Mouse (Mus musculus) granulocyte monocyte progenitor cell, adult 5-6 weeks (primary cell): ENCODE results near the gene Cuedc1. TPM values are rescaled to one million over a fixed set of nuclear protein-coding genes. Genes with fewer than 3 reads are reported as not detected.
A peak's percentile ranks its signal among the peaks of the same experiment; 100 is the strongest.
"Not testable (repeated sequence)": the region's sequence is repeated elsewhere in the genome, so short reads cannot be mapped to it uniquely, and the experiment has no call there.

ENCODE experiments used
- ATAC-seq: replicated peaks from 2 replicates; pipeline ENCODE4 v1.8.0; 2016; ENCODE audit warnings: mild to moderate bottlenecking, moderate TSS enrichment, inconsistent platforms; ENCODE audit not compliant: poor library complexity, severe bottlenecking
- total RNA-seq, 2 experiments: library from RNA; stranded (forward) in 1 of 2; stranded (reverse) in 1 of 2; fragments of 200-712, 200-1000 nt in 1 of 2; fragments of >200 nt in 1 of 2; fragmentation: Nextera tagmentation in 1 of 2; gene quantifications; 2 replicates each; pipeline ENCODE4 v1.2.3; 2014 to 2017

Cuedc1 gene
- total RNA-seq, 2 experiments from 2014 or later: 1.1 to 1.5 TPM

DNA sequence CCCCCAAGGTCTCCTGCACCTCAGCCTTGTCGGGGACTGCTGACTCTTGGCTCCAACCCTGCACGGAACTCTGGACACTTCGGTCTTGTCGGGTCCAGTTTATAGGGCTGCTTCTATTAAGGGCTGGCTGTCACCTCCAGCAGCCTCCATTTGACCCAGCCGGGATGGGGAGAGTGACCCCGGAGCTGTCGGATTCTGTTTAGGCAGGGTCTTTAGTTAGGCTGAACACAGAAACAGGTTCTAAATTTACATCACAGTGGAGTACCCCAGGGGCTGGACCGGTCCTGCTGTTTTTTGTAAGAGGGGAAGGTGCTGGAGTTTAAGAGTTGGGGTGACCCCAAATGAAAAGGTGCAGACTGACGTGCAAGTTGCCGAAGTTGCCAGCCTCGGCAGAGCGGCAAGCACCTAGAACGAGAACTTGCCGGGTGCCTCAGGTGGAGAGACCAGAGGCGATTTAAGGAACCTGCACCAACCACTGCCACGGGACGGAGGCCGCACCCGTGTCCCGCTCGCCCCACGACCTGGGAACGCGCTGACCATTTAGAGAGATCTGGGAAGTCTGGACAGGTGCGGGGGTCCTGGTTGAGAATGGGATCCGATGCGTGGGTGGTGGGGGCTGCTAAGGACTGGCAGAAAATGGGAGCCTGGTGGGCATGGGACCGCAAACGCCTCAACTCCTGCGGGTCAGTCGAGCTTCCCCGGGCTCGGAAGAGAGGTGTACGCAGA is 95.4 kb downstream of the Cuedc1 start:
- ATAC-seq: no peak

DNA sequence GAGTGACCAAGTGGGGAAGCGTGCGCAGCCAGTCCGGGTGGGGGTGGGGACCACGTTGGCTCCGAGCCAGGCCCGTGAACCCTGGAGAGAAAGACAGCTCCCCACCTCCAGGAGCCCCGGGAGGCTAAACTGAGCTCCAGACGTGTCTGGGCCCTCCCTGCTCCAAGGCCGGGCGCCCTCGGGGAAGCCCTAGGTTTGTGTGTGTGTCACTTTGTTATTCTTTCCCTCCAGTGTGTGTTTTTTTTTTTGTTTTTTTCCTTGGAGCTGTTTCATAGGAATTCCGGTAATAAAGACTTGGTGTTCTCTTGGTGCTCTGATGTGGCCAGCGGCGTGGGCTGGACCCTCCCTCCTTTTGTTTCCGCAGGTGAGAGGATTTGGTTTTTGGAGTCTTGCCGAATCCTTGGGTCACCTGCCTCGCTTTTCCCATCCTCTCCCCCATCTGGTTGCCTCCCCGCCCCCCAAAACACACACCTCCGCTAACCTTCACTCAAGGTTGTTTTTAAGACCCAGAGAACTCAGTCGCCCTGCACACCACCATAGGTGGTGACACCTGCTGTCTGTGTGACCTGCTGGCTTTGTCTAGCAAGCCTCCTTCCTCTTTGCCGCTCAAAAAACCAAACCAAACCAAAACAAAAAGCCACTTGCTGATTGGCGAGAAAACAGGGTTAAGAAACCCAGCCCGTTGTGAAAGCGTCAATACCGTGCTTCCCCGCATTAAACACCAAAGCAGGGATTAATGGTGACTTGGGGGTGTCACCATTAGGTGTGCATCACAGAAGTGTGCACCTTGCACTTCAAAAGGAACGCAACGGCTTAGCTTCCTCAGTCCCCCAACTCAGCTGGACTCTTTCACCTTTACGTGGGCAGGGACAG is 96.2 kb downstream of the Cuedc1 start:
- ATAC-seq: peak; percentile 45

DNA sequence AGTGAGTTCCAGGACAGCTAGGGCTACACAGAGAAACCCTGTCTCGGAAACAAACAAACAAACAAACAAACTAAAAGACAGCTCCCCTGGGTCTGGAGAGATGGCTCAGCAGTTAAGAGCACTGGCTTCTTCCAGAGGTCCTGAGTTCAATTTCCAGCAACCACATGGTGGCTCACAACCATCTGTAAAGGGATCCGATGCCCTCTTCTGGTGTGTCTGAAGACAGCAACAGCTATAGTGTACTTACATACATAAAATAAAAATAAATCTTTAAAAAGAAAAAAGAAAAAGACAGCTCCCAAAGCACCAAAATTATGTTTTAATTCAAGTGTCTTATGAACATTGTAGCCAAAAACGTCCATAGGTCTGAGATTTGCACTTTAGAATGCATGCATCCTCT is 97.8 kb downstream of the Cuedc1 start:
- not testable (repeated sequence) for ATAC-seq

DNA sequence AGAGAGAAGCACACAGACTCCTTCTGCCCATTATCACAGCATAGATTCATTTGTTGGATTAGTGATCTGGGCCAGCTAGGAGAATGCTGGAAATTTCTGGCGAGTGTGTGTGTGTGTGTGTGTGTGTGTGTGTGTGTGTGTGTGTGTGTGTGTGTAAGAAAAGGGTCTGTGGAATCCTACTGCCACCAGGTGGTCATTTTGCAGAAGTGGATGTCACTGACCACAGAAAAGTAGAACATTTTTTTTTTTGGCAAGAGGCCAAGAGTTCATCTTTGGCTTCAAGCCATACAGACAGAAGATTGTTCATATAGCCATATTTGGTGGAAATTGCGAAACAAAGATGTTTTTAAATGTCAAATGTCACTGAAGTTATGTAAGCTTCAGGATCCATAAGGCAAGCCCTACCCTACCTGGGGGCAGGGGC is 99.3 kb downstream of the Cuedc1 start:
- ATAC-seq: peak; percentile 62

DNA sequence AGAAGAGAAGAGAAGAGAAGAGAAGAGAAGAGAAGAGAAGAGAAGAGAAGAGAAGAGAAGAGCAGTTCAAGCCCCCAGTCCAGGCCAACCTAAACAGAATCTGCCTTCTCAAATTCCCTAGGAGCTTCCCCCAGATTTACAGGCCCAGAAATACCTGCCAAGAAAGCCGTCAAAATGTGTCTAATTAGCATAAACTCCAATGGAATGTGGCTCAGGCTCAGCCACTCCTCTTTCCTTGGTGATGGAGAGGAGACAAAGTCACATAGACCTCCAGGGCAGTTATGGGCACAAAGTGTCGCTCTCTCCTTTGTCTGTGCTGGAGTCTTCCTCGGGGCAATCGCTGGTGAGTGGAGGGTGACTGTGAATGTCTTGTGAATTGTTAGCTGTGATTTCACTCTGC is 100.4 kb downstream of the Cuedc1 start:
- ATAC-seq: no peak

DNA sequence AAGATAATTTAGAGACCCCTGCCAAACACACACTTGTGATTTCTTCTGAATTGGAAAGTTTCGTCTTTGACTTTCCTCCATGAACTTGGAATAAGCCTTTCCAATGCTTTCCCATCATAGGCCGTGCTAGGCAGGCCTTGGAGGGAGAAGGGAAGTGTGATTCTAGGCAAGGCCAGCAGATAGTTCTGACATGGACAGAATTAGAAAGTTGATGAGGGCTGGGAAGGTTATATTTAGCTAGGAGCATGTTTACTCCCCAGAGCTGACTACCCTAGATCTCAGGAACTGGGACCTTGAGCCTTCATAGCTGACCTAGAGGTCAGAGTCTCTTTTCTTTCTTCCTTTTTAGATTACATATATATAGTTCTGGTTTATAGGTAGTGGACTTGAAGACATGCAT is 103.3 kb downstream of the Cuedc1 start:
- ATAC-seq: no peak

DNA sequence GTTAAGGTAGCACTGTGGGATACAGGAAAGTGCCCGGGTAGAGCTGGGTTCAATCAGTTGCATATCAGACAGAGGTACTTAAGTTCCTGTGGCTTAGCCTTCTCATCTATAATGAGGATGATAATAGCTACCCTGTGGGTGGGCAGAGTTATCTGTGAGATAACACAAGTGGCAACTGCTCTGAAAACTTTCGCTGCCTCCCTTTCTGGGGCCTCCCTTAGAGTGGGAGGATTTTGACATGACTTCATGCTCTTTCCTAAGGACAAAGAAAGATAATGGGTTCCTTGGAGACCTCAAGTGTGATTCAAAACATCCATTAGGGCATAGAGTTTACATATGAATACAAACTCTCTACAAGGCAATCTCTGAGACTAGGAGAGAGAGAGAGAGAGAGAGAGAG is 104.2 kb downstream of the Cuedc1 start:
- no peak for ATAC-seq

DNA sequence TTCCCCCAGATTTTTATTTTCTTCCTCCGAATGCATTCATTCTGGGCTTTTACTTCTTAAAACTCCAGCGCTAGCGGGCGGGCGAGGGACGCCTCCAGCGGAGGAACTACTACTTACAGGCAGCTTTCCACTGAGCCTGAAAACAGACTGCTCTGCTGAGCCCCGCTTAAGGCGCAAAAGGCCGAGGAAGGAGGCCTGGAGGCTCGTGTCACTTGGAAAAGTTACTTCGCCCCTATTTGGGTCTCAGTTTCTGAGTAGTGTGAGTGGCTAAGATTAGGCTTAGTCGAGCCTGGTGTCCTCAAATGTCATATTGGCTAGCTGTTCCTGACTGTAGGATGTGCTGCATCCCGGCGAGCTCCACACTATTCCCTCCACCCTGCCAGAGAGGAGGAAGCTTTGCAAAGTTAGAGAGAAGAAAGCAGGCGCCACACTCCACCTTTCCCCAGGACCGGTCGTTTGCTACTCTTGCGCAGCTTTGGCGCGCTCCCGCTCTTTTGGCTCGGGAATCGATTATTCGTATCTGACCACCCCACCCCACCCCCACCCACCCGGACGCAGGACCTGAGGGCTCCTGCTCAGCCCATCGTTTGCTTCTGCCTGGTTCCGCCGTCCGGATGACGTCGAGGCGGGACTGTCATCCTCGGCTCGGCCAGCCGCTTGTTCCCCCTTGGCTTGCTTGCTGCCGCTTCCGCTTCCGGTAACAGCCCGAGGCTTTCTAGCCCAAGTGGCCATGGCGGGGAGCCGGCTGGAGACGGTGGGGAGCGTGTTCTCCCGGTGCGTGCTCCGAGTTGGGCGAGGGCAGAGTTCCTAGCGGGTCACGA is 106.1 kb downstream of the Cuedc1 start, which contains the start of gene Mrps23:
TSS of gene Mrps23 (plus strand) at position 677 of the 821 bp plus-strand sequence.
- peak; percentile 96 for ATAC-seq

DNA sequence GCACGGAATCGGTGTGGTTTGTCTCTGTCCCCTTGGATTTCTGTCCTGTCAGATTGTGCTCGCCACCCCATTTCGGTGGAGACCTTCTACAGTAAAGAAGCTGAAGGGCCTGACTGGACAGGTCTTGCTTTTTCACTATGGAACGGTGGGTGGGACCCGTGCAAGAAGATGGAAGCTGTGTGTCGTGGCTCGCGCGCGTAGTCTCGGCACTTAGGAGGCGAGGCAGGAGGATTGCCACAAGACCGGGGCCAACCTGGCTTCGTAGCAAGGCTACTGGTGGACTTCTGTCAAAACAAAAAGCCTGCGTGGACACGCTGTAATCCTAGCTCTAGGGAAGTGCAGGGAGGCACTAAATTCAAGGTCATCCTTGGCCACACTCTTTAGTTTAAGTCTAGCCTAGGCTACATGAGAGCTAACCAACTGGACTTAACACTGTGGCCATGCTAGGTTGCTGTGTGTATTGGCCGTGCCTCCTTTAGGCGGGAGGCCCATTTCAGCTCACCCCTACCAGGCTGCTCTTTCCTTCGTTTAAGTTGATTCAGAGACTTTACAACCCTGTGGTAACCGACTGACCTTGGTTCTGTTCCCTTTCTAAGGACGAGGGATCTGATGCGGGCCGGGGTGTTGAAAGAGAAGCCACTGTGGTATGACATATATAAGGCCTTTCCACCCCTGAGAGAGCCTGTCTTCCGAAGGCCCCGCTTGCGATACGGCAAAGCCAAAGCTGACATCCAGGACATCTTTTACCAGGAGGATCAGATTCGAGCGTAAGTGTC is 106.9 kb downstream of the Cuedc1 start:
- ATAC-seq: peak; percentile 33

DNA sequence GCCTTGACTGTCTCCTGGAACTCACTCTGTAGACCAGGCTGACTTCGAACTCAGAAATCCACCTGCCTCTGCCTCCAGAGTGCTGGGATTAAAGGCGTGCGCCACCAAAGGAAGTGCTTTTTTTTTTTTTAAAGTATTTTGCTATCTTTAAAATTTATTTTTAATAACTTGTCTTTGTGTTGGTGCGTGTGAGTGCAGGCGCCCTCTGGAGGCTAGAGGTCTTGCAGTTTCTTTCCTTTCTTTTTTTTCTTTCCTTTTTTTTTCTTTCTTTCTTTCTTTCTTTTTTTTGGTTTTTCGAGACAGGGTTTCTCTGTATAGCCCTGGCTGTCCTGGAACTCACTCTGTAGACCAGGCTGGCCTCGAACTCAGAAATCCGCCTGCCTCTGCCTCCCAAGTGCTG is 108.7 kb downstream of the Cuedc1 start:
- not testable (repeated sequence) for ATAC-seq

DNA sequence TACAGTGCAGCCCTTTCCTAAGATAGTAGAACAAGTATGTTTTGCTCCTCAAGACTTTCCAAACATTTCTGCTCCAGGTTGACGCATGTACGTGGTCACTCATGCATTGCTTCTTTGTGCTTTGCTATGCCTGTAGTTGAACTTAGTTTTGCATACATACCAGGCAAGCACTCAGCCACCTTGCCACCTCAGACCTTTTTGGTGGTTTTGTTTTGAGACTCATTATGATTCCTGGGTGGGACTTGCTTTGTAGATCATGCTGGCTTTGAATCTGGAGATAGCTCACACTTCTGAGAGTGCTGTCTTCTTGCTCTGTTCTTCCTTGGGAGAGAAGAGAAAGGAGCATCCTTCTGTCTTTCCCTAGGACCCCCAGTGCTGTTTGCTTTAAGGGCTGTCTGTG is 109.8 kb downstream of the Cuedc1 start:
- no peak for ATAC-seq

DNA sequence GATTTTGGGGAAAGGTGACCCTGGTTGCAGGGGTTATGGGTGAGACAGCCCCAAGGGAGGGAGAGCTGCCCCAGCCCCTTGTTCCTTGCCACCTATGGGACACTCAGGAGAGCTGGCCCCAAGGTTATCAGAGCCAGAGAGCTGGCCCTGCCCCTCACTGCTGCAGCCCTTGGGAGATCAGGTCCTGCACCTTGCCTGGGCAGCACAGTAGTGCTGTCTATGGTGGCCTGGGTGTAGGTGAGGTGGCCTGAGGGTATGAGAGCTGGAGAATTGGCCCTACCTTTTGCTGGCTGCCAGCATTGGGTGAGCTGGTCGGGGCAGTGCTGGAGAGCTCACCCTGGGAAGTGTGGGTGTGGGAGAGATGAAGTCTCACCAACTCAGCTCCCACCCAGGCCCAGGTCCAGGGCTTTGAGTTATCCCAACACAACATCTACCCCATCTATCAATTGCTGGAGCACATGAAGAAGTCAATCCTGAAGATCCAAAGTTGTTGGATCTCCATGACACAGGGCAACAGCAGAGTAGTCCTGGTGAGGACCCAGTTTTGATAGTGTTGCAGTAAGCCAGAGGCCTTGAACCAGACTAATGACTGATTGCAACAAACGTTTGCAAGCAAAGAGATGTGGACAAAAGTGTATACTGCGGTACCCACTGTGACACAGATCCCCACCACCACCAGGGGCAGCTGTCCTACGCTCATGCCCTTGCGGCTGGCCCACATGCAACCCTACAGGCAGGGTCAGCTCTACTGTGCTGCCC is 114.1 kb downstream of the Cuedc1 start:
- ATAC-seq: no peak

DNA sequence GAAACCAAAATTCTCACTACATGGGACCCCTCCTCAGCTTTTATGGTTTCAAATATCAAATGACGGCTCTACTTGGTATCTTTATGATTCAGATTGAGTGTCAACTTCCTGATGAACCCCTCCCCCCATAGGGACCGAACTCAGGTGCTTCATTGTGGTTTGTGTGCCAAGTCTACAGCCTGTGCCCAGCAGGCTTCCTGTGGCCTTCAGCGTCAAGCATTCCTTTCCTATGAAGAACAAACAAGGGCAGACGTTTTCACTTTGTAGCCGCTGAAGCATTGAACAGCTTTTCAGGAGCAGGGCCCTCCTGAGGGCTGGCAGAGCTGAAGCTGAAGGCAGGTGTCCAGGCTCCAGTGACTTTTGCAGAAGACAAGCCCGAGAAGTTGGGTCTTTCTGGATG is 115.9 kb downstream of the Cuedc1 start:
- ATAC-seq: no peak

DNA sequence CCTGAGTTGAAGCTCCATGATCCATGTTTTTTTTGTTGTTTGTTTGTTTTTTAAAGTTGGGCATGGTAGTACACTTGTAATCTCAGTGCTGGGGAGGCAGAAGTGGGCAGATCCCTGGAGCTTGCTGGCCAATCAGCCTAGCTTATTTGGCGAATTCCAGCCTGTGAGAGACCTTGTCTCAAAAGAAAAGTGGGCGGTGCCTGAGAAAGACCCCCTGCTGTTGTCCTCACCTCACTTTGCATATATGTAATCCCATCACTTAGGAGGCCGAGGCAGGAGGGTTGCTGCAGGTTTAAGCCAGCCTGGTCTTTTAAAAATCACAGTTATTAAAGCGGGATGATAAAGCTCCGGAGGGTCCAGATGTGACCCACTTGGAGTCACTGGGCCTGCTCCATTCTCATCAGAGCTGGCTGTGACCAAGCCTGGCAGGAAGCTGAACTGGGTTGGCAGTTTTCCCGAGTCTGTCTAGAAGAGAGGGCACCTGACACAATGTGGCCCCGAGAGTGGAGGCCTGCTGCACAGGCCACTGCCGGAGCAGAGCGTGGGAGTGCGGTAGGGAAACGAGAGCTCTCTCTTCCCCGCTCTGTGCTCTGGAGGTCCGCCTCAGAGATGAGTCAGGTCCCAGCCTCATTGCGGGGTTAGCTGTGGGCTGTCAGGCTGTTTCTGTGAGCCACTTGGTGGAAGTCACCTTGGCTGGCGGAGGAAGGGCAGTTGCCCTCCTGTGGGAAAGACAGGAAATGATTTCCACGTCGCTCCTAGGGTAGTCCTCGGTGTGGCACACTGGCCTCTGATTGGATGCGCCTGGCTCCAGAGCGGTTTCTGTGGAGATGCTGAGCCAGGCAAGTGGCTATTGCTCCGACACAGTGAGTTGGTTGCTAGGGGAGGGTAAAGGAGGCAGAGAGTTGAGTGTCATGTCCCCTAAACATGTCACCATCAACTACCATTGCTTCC is 117.3 kb downstream of the Cuedc1 start:
- ATAC-seq: peak; percentile 45

DNA sequence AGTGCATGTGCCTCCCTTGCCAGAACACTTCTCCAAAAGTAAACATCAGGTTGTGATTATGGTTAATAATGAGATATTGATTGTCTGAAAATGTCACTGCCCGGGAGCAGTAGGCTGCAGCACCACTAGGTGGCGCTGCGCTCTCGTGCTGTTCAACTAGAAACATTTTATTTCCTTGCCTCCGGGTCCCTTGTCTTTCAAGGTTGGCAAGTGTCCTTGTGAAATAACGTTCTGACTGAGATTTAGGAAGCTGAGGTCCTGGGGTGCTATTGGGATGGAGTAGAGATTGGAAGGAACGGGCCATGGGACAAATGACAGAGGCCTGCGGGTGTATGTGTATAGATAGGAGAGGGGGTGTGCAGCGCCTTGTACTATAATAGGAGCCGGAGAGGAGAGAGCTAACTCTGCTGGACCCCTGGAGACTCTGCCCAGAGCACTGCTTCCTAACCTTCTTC is 118.4 kb downstream of the Cuedc1 start:
- ATAC-seq: peak; percentile 59

DNA sequence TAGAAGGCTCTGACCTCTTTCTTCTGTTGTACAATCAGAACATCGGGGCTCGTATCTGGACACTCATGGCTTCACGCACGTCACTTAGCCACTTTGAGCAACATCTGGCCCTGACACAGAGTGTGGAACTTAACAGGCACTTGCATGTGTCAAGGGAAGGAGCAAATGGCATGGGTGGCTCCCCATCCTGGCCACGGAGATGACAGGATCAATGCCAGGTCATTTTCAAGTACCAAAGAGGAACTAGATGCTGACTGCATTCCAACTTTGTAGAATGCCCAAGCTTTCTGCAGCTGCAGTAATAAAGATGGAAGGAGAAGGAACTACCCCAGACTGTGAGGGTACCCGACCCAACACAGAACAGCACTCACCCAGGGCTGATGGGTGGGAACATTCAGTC is 120.3 kb downstream of the Cuedc1 start:
- no peak for ATAC-seq

DNA sequence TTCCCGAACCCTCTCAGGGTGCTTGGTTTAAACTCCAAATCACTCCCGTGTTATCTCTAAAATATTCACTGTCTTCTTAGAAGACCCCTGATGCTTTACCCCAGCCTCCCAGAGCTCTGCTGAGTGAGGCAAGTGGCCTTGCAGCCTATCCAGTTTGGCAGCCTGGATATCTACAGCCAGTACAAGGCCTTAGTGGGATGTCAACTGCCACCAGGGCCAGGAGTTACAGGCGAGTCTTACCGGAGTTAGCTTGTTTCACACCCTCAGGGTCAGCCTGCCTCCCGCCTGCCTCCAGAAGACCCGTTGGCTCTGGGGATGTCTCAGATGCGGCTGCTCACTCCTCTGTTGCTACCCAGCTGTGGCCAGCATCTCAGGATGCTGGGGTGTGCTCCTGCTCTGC is 120.7 kb downstream of the Cuedc1 start:
- no peak for ATAC-seq

DNA sequence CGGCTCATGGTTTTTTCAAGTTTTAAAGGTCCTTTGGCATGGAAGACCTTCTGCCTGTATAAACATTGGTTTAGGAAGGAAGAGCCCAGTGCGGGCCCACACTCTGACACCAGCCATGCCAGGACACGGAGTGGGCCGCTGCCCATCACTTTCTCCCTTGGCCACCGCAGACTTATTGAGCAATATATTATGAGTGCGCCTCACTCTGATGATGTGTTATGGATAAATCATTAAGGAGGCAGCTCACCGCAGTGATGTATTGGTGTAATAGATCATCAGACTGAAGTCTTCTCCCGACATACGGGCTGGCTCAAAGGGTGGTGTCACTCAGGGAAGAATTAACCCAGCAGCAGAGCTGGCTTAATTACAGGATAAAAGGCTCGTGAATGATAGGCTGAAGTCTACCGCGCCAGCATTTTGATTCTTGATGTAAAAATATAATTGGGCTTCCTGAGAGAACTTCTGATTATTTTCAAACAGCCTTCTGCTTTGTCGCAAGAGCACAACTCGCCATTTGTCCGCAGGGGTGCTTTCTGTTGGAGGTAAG is 124.1 kb downstream of the Cuedc1 start:
- no peak for ATAC-seq
